Mouse (Mus musculus) macrophage (primary cell): ENCODE measurements around the gene Lipt2. TPM values are rescaled to one million over a fixed set of nuclear protein-coding genes. Genes with fewer than 3 reads are reported as not detected.

Experiments used
- H3K27ac ChIP-seq: fragments of 350-480 bp; formaldehyde crosslinking; 2 replicates; pipeline ENCODE4 v1.9.0; 2021
- H3K36me3 ChIP-seq: fragments of 350-480 bp; formaldehyde crosslinking; 2 replicates; pipeline ENCODE4 v1.9.0; 2021; ENCODE audit errors: inconsistent target
- H3K4me3 ChIP-seq: fragments of 350-480 bp; formaldehyde crosslinking; 2 replicates; pipeline ENCODE4 v1.9.0; 2021; ENCODE audit errors: inconsistent target
- H3K79me2 ChIP-seq: fragments of 350-480 bp; formaldehyde crosslinking; 2 replicates; pipeline ENCODE4 v1.9.0; 2021; ENCODE audit errors: inconsistent target
- WGBS: methylation state at CpG from one replicate; pipeline ENCODE4 v1.1.7; 2026; ENCODE audit warnings: inconsistent platforms; ENCODE audit not compliant: missing documents; 5-methylcytosine and 5-hydroxymethylcytosine counted together
- polyA plus RNA-seq: library from polyadenylated mRNA; stranded (reverse); fragments of 250-400 nt; gene quantifications from 3 replicates; pipeline ENCODE4 v1.2.4, GENCODE M21; 2018; ENCODE audit warnings: inconsistent platforms

The Lipt2 gene
- polyA plus RNA-seq, 1 experiment from 2014 or later = 5.7 TPM

GRCm38 (mm10) chr7:100138075-100138474 lies 21.0 kb upstream of the Lipt2 start:
- no peaks in the 10 kb centered on the region for H3K36me3 ChIP-seq
- H3K4me3 ChIP-seq = no peak overlapping the region
- WGBS = 87% methylated on average over 4 of the region's 4 CpGs
- no peak overlapping the region for H3K27ac ChIP-seq
- H3K79me2 ChIP-seq = no peaks in the 10 kb centered on the region

DNA sequence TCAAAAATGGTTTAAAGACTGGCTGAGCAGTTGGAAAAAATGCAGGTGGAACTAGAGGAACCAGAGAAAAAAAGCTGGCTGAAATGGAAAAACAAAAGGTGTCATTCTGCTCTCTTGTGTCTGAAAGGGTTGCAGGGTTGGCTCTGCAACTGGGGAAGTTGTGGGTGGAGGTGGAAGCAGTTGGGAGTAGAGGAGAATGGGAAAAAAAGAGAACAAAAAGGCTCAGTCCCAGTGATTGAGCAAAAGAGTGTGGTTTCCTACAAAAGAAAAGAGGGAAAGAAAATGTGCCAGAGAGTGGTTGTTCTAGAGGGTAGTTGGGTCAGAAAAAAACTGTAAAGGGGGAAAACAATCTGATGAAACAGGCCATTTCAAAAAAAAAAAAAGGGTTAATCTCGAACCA lies 18.5 kb upstream of the Lipt2 start:
- Histone ChIP-seq H3K79me2 (no peaks in the 10 kb centered on the region), H3K36me3 (no peaks in the 10 kb centered on the region), H3K27ac (no peak overlapping the region), H3K4me3 (no peak overlapping the region)
- 8% methylated on average over 1 of the region's 1 CpGs for WGBS

GRCm38 (mm10) chr7:100148586-100148985 lies 10.5 kb upstream of the Lipt2 start:
- no peak overlapping the region for H3K27ac ChIP-seq
- WGBS = 98% methylated on average over 4 of the region's 4 CpGs
- H3K36me3 ChIP-seq = no peaks in the 10 kb centered on the region
- no peak overlapping the region for H3K4me3 ChIP-seq
- no peaks in the 10 kb centered on the region for H3K79me2 ChIP-seq

DNA sequence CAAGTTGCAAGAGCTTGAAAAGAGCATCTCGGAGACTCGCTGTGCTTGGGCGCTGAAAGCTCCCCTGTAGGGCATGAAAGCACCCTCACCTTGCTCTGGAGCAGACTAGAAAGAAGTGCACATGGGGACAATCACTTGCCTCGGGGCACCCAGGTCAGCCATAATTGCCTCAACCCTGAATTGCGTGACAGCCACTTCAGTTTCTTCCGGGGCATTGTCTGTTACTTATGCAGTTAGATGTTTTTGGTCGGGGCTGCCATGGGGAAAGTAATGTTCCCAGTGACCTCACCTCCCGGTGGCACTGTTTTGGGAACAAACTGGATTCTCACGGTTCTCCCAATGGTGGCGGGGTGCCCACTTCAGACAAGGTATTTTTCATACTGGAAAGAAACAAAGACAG lies 9.0 kb upstream of the Lipt2 start:
- Histone ChIP-seq H3K4me3 (no peak overlapping the region), H3K27ac (no peak overlapping the region)

DNA sequence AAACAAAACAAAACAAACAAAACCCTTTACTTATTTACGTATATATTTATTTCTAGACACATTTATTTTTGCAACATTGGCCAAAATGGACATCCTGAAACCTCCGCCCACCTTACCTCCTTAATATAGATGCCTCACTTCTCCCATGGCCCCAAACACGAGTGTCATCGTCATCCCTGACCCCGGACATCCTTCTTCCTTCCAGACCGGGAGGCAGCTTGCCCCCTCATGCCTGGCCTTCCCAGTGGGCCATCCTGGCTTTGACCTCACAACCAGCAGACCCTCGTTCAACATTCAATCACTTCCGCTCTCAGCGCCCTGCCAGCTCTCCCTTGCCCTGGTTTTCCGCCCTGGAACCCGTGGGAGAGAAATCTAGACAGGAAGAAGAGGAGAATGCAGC lies 8.5 kb upstream of the Lipt2 start:
- H3K79me2 ChIP-seq = no peaks in the 10 kb centered on the region
- H3K36me3 ChIP-seq = no peaks in the 10 kb centered on the region
- WGBS = 83% methylated on average over 11 of the region's 11 CpGs
- H3K4me3 ChIP-seq = no peak overlapping the region
- no peak overlapping the region for H3K27ac ChIP-seq

More for the DNA sequence above, 9.0 kb upstream of the Lipt2 start:
- WGBS = 70% methylated on average over 10 of the region's 10 CpGs
- H3K79me2 ChIP-seq = no peaks in the 10 kb centered on the region
- no peaks in the 10 kb centered on the region for H3K36me3 ChIP-seq

DNA sequence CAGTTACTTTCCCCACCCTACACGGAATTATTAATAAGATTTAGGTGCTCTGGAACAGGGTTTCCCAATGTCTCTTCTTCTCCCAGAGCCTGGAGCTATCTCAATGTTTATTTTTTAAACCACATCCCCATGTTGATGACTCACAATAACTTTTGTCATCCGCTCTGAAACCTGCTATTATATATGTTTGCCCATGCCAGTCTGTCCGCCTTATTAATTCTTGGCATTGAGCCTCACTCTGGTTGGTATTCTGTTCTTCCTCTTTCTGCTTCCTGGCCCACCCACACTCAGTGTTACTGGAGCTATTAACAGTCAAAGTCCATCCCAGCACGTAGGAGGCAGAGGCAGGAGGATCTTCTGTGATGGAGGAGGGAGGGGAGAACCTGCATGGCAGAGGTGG lies 1.4 kb upstream of the Lipt2 start:
- Histone ChIP-seq H3K79me2 (no peaks in the 10 kb centered on the region), H3K36me3 (no peaks in the 10 kb centered on the region), H3K27ac (no peak overlapping the region), H3K4me3 (no peak overlapping the region)
- 20% methylated on average over 4 of the region's 4 CpGs for WGBS

DNA sequence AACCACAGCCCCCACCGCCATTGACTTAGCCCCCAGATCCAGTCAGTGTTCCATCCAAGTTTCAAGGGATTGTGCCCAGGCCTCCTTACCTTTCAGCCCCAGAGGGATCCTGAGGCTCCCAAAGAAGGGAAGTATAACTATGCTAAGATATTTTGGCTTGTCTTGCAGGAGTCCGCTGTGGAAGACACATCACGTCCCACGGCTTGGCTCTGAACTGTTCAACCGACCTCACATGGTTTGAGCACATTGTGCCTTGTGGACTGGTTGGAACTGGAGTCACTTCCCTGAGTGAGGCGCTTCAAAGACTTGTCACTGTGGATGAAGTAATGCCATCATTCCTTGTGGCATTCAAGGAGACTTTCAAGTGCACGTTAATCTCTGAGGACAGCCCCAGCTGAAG lies 929 bp downstream of the Lipt2 start:
- H3K4me3 ChIP-seq = peak overlapping the region; percentile 8; the same call in 1 of the 2 replicates
- H3K36me3 ChIP-seq = no peaks in the 10 kb centered on the region
- 65% methylated on average over 7 of the region's 7 CpGs for WGBS
- no peaks in the 10 kb centered on the region for H3K79me2 ChIP-seq
- no peak overlapping the region for H3K27ac ChIP-seq

- H3K36me3 ChIP-seq = no peaks in the 10 kb centered on the region
- 90% methylated on average over 4 of the region's 4 CpGs for WGBS
- H3K27ac ChIP-seq = no peak overlapping the region
- H3K79me2 ChIP-seq = no peaks in the 10 kb centered on the region
- no peak overlapping the region for H3K4me3 ChIP-seq
Measured at GRCm38 (mm10) chr7:100163506-100163905, 4.4 kb downstream of the Lipt2 start.

DNA sequence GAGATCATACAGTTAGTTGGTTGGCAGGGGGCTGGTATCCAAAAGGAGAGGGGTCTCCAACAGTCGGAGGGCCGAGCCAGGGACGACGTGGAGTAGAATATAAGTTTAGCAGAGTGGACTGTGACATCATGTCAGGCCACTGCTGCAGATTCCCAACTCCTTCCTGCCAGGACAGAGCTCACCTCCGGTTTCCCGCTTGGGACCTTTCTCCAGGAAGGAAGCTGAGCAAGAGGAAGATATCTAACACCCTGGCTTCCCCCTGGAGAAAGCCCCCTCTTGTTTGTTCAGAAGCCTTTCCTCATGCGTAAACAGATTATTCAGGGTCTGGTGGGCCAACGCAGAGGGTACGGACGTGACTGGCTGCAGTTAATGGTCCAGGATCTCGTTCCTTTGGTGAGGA lies 9.6 kb downstream of the Lipt2 start:
- H3K4me3 ChIP-seq = no peak overlapping the region
- H3K27ac ChIP-seq = no peak overlapping the region
- no peaks in the 10 kb centered on the region for H3K79me2 ChIP-seq
- WGBS = 91% methylated on average over 11 of the region's 11 CpGs
- H3K36me3 ChIP-seq = no peaks in the 10 kb centered on the region

- H3K36me3 ChIP-seq = no peaks in the 10 kb centered on the region
- H3K79me2 ChIP-seq = no peaks in the 10 kb centered on the region
- no peak overlapping the region for H3K27ac ChIP-seq
- no peak overlapping the region for H3K4me3 ChIP-seq
- WGBS = 40% methylated on average over 4 of the region's 4 CpGs
Measured at GRCm38 (mm10) chr7:100170756-100171155, 11.7 kb downstream of the Lipt2 start.

DNA sequence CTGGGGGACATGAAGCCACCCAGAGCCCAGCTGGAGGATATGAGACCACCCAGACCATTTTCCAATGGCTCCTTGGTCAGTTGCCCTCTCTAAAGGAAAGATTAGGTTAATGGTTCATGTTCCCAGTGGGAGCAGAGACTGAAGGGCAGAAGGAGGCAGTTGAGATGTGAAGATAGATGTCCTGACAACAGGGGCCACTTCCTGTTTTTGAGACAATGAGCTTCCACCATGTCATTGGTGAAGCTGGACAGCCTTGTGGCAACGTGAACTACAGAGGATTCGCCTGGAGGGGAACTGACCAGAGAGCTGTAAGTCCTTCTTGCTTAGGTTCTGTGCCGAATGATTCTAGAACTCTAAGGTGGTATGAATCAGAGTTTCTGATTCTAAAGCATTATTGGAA lies 17.2 kb downstream of the Lipt2 start, which contains the start of gene Kcne3:
Gene Kcne3, plus strand, starts transcription at position 234 of the 400 bp plus-strand sequence.
- Histone ChIP-seq H3K79me2 (no peaks in the 10 kb centered on the region), H3K4me3 (no peak within 1 kb of the TSS), H3K36me3 (no peaks in the 10 kb centered on the region), H3K27ac (no peak within 1 kb of the TSS)
- WGBS = 10% methylated on average over 3 of the region's 3 CpGs

GRCm38 (mm10) chr7:100178016-100178890 lies 19.2 kb downstream of the Lipt2 start:
- no peaks in the 10 kb centered on the region for H3K36me3 ChIP-seq
- peak overlapping the region; percentile 34 for H3K4me3 ChIP-seq
- H3K79me2 ChIP-seq = no peaks in the 10 kb centered on the region
- H3K27ac ChIP-seq = no peak overlapping the region
- 11% methylated on average over 30 of the region's 30 CpGs for WGBS

DNA sequence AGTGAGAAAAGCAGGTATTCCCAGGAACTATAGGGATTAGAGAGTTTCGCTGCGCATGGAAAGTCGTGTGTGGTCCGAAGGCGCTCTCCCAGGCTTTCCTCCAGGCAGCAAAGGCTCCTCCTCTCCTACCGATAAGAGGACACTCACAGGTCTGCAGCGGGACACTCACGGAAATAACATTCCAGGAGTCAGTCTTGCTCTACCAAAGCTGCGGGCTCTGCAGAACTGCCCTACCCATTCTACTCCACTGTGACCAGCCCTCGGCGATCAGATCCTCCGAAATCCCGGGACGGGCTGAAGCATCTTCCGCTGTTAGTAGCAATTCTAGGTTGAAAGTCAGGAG lies 19.8 kb downstream of the Lipt2 start:
- H3K36me3 ChIP-seq = no peaks in the 10 kb centered on the region
- 9% methylated on average over 15 of the region's 15 CpGs for WGBS
- peak overlapping the region; percentile 34 for H3K4me3 ChIP-seq
- no peaks in the 10 kb centered on the region for H3K79me2 ChIP-seq
- H3K27ac ChIP-seq = no peak overlapping the region

- Histone ChIP-seq H3K79me2 (no peaks in the 10 kb centered on the region), H3K36me3 (no peaks in the 10 kb centered on the region), H3K4me3 (no peak overlapping the region), H3K27ac (no peak overlapping the region)
- 81% methylated on average over 7 of the region's 7 CpGs for WGBS
Measured at GRCm38 (mm10) chr7:100179394-100179793, 20.3 kb downstream of the Lipt2 start.

DNA sequence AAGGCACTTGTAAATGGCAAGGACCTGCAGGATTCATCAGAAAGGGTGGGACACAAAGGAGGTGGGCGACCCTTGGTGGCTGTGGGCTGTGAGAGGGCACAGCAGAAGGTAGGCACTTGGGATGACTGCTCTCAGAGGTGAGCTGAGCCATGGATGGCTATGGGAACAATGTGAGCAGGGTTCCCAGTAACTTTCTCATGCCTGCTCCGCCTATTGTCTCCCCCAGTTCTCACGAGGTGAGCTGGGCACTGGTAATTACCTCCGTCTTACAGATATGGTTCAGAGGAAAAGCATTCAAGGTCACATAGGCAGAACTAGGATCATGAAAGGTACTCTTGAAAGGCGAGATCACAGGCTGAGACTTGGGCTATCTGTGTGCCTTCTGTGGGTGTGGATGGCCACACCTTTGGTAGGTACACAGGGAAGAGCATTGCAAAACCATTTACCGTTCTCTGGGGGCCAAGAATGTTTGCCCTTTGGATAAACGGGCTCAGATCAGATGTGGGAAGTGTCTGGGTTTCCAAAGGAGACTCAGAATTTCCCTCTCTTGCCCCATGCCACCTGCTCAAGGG lies 20.8 kb downstream of the Lipt2 start:
- Histone ChIP-seq H3K79me2 (no peaks in the 10 kb centered on the region), H3K36me3 (no peaks in the 10 kb centered on the region), H3K27ac (no peak overlapping the region), H3K4me3 (no peak overlapping the region)
- WGBS = 86% methylated on average over 7 of the region's 7 CpGs
